Mouse (Mus musculus): ENCODE results near the gene Mpp2. TPM values are rescaled to one million over a fixed set of nuclear protein-coding genes. Genes with fewer than 3 reads are reported as not detected.

The Mpp2 gene
- polyA plus RNA-seq, 1 experiment from 2014 or later: 30.4 TPM

Other genes with a start within 250 kb of the Mpp2 start
- gene Meox1, start 194.1 kb downstream of the Mpp2 start, polyA plus RNA-seq (2015; fragmentation: Nextera tagmentation; extraction: Ambion mirVana): 1.3 and 2.0 TPM in 2 replicates
- gene Sost, start 121.5 kb downstream of the Mpp2 start, polyA plus RNA-seq (2015; fragmentation: Nextera tagmentation; extraction: Ambion mirVana): 0.23 TPM in 1 of 2 replicates, not detected in the other
- not detected in 2 replicates for gene Cfap97d1, start 104.2 kb downstream of the Mpp2 start, polyA plus RNA-seq (2015; fragmentation: Nextera tagmentation; extraction: Ambion mirVana)
- gene Dusp3, start 101.5 kb downstream of the Mpp2 start, polyA plus RNA-seq (2015; fragmentation: Nextera tagmentation; extraction: Ambion mirVana): 26.4 and 28.9 TPM in 2 replicates
- 49.6 and 56.6 TPM in 2 replicates for gene Mpp3, start 60.1 kb downstream of the Mpp2 start, polyA plus RNA-seq (2015; fragmentation: Nextera tagmentation; extraction: Ambion mirVana)
- 0.64 and 0.88 TPM in 2 replicates for gene Cd300lg, start 47.0 kb downstream of the Mpp2 start, polyA plus RNA-seq (2015; fragmentation: Nextera tagmentation; extraction: Ambion mirVana)
- gene Ppy, start 12.8 kb upstream of the Mpp2 start, polyA plus RNA-seq (2015; fragmentation: Nextera tagmentation; extraction: Ambion mirVana): 0.36 TPM in 1 of 2 replicates, not detected in the other
- gene Pyy, start 19.3 kb upstream of the Mpp2 start, polyA plus RNA-seq (2015; fragmentation: Nextera tagmentation; extraction: Ambion mirVana): 1.0 and 7.8 TPM in 2 replicates
- 0.10 TPM in 1 of 2 replicates, not detected in the other for gene Nags, start 57.0 kb upstream of the Mpp2 start, polyA plus RNA-seq (2015; fragmentation: Nextera tagmentation; extraction: Ambion mirVana)
- 41.2 and 41.5 TPM in 2 replicates for gene Tmem101, start 67.9 kb upstream of the Mpp2 start, polyA plus RNA-seq (2015; fragmentation: Nextera tagmentation; extraction: Ambion mirVana)
- gene Lsm12, start 96.8 kb upstream of the Mpp2 start, polyA plus RNA-seq (2015; fragmentation: Nextera tagmentation; extraction: Ambion mirVana): 111 and 121 TPM in 2 replicates
- gene G6pc3, start 101.1 kb upstream of the Mpp2 start, polyA plus RNA-seq (2015; fragmentation: Nextera tagmentation; extraction: Ambion mirVana): 40.4 and 42.0 TPM in 2 replicates
- 74.0 and 77.4 TPM in 2 replicates for gene Hdac5, start 141.7 kb upstream of the Mpp2 start, polyA plus RNA-seq (2015; fragmentation: Nextera tagmentation; extraction: Ambion mirVana)
- 2.2 and 5.1 TPM in 2 replicates for gene BC030867, start 160.4 kb upstream of the Mpp2 start, polyA plus RNA-seq (2015; fragmentation: Nextera tagmentation; extraction: Ambion mirVana)
- gene Asb16, start 180.2 kb upstream of the Mpp2 start, polyA plus RNA-seq (2015; fragmentation: Nextera tagmentation; extraction: Ambion mirVana): 0.10 and 0.12 TPM in 2 replicates
- 79.8 and 83.7 TPM in 2 replicates for gene Tmub2, start 196.4 kb upstream of the Mpp2 start, polyA plus RNA-seq (2015; fragmentation: Nextera tagmentation; extraction: Ambion mirVana)
- 27.2 and 28.1 TPM in 2 replicates for gene Atxn7l3, start 208.1 kb upstream of the Mpp2 start, polyA plus RNA-seq (2015; fragmentation: Nextera tagmentation; extraction: Ambion mirVana)
- 68.9 and 79.5 TPM in 2 replicates for gene Ubtf, start 231.2 kb upstream of the Mpp2 start, polyA plus RNA-seq (2015; fragmentation: Nextera tagmentation; extraction: Ambion mirVana)